Mouse (Mus musculus) urinary bladder, postnatal 10 days (tissue): ENCODE data around the gene Mapk11.

Experiments
- DNase-seq: peaks from one replicate; pipeline ENCODE4 v3.0.0; 2022; ENCODE audit warnings: low spot score

Gene Mapk11

GRCm38 (mm10) chr15:89149271-89150040, at the start of gene Mapk11:
Gene Mapk11, minus strand, starts transcription at chr15:89149628.
- no peak for DNase-seq

GRCm38 (mm10) chr15:89197056-89197455, 47.6 kb upstream of the Mapk11 start:
- DNase-seq, result no peak

GRCm38 (mm10) chr15:89196313-89196706, 46.9 kb upstream of the Mapk11 start, which contains the start of gene Dennd6b:
Gene Dennd6b, minus strand, starts transcription at chr15:89196496.
- DNase-seq, result peak; percentile 90

GRCm38 (mm10) chr15:89195690-89196312, 46.4 kb upstream of the Mapk11 start:
- peak; percentile 71 for DNase-seq

GRCm38 (mm10) chr15:89195261-89195681, 45.8 kb upstream of the Mapk11 start:
- no peak for DNase-seq

GRCm38 (mm10) chr15:89184937-89185227, 35.5 kb upstream of the Mapk11 start:
- DNase-seq, result no peak

GRCm38 (mm10) chr15:89184141-89184936, 34.9 kb upstream of the Mapk11 start:
- no peak for DNase-seq

GRCm38 (mm10) chr15:89182842-89183241, 33.4 kb upstream of the Mapk11 start:
- no peak for DNase-seq

GRCm38 (mm10) chr15:89182328-89182741, 32.9 kb upstream of the Mapk11 start:
- DNase-seq, result no peak

- no peak for DNase-seq
These were observed 32.3 kb upstream of the Mapk11 start for GRCm38 (mm10) chr15:89181561-89182270.

- DNase-seq, result peak; percentile 43
These were observed 31.3 kb upstream of the Mapk11 start, which contains the start of gene Plxnb2 for GRCm38 (mm10) chr15:89180571-89181229. Gene Plxnb2, minus strand, starts transcription at chr15:89180788.

GRCm38 (mm10) chr15:89180081-89180541, 30.7 kb upstream of the Mapk11 start:
- DNase-seq, result no peak

GRCm38 (mm10) chr15:89179630-89179964, 30.2 kb upstream of the Mapk11 start:
- no peak for DNase-seq

GRCm38 (mm10) chr15:89178954-89179629, 29.7 kb upstream of the Mapk11 start:
- peak; percentile 33 for DNase-seq

- no peak for DNase-seq
These were observed 28.9 kb upstream of the Mapk11 start for GRCm38 (mm10) chr15:89178260-89178860.

GRCm38 (mm10) chr15:89177576-89178259, 28.3 kb upstream of the Mapk11 start:
- DNase-seq, result no peak

GRCm38 (mm10) chr15:89177121-89177520, 27.7 kb upstream of the Mapk11 start:
- DNase-seq, result no peak

GRCm38 (mm10) chr15:89175411-89176155, 26.2 kb upstream of the Mapk11 start:
- DNase-seq, result no peak

GRCm38 (mm10) chr15:89174889-89175339, 25.5 kb upstream of the Mapk11 start:
- DNase-seq, result no peak
